Mouse (Mus musculus): ENCODE data around the gene Ndufab1. TPM values are rescaled to one million over a fixed set of nuclear protein-coding genes. Genes with fewer than 3 reads are reported as not detected.

The Ndufab1 gene
- polyA plus RNA-seq, 1 experiment from 2014 or later, result 815 TPM

DNA sequence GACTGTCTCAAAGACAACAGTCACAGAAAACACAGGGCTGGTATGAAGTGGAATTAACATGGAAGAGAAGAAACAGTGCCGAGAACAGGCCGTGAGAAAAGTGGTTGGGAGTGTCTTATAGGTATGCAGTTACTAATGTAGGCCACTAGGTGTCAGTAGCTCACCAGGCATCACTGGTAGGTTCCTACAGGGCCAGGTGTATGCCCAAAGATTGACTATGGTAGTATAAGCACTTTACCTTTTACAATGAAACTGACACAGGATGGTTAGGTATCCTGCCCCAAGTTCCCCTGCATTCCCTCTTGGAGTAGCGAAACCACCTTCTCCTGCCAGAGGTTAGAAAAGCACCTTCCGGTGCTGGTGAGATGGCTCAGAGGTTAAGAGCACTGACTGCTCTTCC is 2.5 kb downstream of the Ndufab1 start:
- no peaks in the 10 kb centered on the region for H3K9me3 ChIP-seq (replicated peaks)

DNA sequence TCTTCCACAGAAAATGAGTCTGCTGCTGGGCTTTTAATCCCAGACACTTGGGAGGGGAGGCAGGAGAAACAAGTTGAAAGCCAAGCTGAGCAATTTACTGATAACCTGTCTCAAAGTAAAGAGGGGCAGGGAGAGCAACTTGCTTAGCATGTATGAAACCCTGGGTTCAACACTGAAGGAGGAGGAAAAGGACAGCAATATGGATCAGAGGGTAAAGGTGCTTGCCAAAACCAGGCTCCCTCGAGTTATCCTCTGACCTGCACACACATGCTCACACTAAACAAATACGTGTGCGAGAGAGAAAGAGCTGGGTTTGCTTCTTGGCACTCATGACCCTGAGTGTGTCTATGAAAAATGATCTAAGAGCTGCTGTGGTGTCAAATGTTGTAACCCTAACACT is 3.7 kb downstream of the Ndufab1 start:
- H3K9me3 ChIP-seq (replicated peaks), result no peaks in the 10 kb centered on the region
- no peak overlapping the region for H3K27ac ChIP-seq (replicated peaks)
- H3K27me3 ChIP-seq (ENCODE audit: low read depth, poor library complexity, severe bottlenecking), result no peaks in the 10 kb centered on the region
- WGBS, result 92% methylated on average over 3 of the region's 3 CpGs
- H3K4me3 ChIP-seq, result no peak overlapping the region
- DNase-seq (ENCODE audit: low spot score), result no peak
- H3K36me3 ChIP-seq, result peaks cover 61% of the 10 kb centered on the region
- H3K4me1 ChIP-seq, result peaks cover 17% of the 10 kb centered on the region

More for the DNA sequence above, 2.5 kb downstream of the Ndufab1 start:
- H3K27me3 ChIP-seq (ENCODE audit: low read depth, poor library complexity, severe bottlenecking), result no peaks in the 10 kb centered on the region
- WGBS, result 80% methylated on average over 4 of the region's 4 CpGs
- no peak overlapping the region for H3K27ac ChIP-seq (replicated peaks)
- peak; percentile 20 for DNase-seq (ENCODE audit: low spot score)
- H3K36me3 ChIP-seq, result peaks cover 49% of the 10 kb centered on the region
- H3K4me3 ChIP-seq, result no peak overlapping the region
- peaks cover 17% of the 10 kb centered on the region for H3K4me1 ChIP-seq

DNA sequence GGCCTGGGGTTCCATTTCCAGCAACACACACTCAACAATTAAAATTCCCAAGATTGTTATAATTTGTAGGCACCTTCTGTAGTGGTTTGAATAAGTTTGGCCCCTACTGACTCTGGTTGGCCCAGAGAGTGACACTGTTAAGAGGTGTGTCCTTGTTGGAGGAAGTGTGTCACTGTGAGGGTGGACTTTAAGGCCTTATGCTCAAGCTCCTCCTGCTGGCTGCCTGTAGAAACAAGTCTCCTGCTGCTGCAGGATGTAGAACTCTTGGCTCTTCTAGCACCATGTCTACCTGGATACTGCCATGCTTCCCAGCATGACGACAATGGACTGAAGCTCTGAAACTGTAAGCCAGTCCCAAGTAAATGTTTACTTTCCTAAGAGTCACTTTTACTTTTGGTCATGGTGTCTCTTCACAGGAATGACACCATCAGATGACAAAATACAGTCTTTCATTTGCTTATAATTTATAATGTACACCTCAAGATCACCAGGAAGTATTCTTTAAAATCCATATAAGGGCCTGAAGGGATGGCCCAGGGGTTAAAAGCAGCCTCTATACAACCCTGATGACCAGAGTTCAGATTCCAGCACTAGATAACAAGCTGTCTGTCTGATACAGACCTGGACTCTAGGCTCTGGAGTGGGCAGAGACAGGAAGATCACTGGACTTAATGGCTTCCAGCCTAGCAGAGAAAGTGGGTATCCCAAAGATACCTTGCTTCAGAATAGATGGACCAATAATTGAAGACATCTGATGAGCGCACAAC is 6.9 kb downstream of the Ndufab1 start:
- Histone ChIP-seq H3K4me1 (no peaks in the 10 kb centered on the region), H3K4me3 (no peak overlapping the region), H3K36me3 (peaks cover 94% of the 10 kb centered on the region), H3K9me3 (replicated peaks) (no peaks in the 10 kb centered on the region), H3K27me3 (ENCODE audit: low read depth, poor library complexity, severe bottlenecking) (no peaks in the 10 kb centered on the region), H3K27ac (replicated peaks) (no peak overlapping the region)
- DNase-seq (ENCODE audit: low spot score), result no peak
- 94% methylated on average over 2 of the region's 2 CpGs for WGBS

DNA sequence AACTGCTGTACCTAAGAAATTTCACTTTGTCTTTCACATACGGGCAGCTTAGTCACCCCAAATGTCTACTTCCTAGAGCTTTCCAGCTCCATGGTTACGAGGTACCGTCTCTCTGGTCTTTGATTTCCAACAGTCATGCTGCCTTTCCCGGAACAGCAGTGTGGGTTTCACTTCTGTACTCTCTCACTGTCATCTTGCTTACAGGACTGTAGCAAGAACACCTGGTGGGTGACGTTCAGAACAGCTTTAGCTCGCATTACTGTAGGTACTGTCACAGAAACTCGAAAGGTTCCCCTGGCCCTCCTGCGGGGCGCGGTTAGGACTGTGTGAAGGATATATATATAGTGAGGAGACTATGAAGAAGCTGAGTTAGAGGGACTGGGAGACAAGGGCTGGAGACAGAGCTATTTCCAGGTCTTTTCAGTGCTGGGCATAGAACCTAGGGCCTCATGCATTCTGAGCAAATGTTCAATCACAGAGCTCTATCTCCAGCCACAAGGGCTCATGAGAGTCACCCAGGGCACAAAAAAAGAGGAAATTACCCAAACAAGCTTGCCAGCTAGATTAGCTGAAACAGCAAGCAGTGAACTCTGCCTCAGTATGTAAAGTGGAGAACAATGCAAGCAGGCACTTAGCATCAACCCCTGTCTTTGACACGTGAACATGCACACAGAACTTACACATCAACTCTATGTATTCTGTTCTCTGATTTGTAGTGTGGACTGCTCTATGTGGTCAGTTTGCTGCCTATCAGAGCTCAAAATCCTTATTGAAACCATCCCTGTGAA is 14.3 kb downstream of the Ndufab1 start:
- Histone ChIP-seq H3K4me1 (no peaks in the 10 kb centered on the region), H3K9me3 (replicated peaks) (no peaks in the 10 kb centered on the region), H3K27ac (replicated peaks) (no peak overlapping the region), H3K27me3 (ENCODE audit: low read depth, poor library complexity, severe bottlenecking) (no peaks in the 10 kb centered on the region), H3K4me3 (no peak overlapping the region), H3K36me3 (peaks cover 94% of the 10 kb centered on the region)
- WGBS, result 94% methylated on average over 11 of the region's 11 CpGs
- DNase-seq (ENCODE audit: low spot score), result no peak

DNA sequence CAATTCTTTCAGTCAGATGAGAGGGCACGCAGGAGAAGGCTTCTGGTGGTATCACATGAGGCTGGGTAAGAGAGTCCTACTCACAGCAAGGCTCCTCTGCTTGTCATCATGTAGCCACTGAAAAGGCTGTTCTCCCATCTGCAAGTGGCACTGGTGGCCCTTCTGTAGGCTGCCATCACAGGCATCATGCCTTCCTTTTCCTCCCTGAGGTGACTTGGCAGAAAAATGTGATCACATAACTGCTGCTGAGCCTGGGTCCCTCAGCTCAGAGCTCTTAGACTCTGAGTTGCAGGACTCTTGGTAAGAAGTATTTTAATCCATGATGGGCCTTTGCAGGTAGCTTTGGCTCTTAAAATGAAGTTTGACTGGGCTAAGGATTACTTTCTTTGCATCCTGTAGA is 20.6 kb downstream of the Ndufab1 start:
- Histone ChIP-seq H3K27ac (replicated peaks) (no peak overlapping the region), H3K4me3 (no peak overlapping the region), H3K36me3 (peaks cover 94% of the 10 kb centered on the region), H3K4me1 (no peaks in the 10 kb centered on the region), H3K9me3 (replicated peaks) (no peaks in the 10 kb centered on the region), H3K27me3 (ENCODE audit: low read depth, poor library complexity, severe bottlenecking) (no peaks in the 10 kb centered on the region)
- no peak for DNase-seq (ENCODE audit: low spot score)
- WGBS, result 90% methylated on average over 1 of the region's 1 CpGs

DNA sequence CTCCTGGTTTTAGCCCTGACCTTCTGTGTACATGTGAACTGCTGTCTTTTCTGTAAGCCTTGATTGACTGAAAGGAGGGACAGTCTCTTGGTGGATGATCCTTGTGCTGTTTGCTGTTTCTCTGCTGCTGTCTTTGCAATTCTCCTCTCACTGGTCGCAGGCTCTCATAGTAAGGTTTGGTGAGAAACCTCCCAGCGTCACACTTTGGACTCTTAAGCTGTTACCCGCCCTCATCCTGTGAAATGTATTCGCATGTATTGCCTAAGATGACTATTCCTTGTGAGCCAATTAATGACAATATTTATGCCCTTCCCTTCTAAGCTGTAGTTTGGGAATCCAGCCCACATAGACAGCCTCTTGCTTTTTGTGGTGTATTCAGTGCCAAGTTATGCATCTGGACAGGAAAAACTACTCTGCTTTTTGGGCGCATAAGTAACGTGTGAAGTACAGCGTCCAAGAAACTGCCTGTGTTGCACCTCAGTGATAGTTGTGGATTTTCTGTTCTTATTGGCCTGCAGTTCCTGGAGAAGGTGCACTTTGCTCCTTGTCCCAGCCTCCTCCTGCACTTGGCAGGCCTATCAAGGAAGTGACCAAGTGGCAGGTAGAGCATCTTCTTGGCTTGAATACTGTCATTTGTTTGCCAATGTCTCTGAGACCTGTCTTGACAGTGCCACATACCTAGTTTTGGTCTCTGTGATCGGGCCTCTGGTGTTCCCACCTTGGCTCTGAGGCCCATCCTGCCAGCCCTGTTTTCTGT is 21.7 kb downstream of the Ndufab1 start:
- no peak for DNase-seq (ENCODE audit: low spot score)
- Histone ChIP-seq H3K27ac (replicated peaks) (no peak overlapping the region), H3K4me3 (no peak overlapping the region), H3K27me3 (ENCODE audit: low read depth, poor library complexity, severe bottlenecking) (no peaks in the 10 kb centered on the region), H3K4me1 (no peaks in the 10 kb centered on the region), H3K9me3 (replicated peaks) (no peaks in the 10 kb centered on the region), H3K36me3 (peaks cover 94% of the 10 kb centered on the region)
- 92% methylated on average over 8 of the region's 8 CpGs for WGBS

DNA sequence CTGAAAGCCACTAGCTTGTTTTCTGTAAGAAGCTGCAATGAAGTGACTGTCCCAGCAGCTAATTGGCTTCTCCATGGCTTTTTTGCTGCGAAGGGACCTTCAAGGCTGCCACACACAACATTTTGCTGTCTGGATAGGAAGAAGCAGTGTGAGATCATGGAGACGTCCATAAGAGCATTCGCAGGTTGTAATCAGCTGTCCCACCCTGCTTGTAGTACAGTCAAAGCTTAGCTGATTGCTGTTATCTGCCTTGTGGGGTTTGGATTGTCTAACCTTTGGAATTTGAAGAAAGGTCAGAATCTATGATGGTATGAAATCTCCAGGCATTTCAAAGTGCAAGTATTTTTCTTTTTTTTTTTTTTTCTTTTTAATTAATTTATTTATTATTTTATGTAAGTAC is 27.3 kb downstream of the Ndufab1 start:
- no peak overlapping the region for H3K4me3 ChIP-seq
- peaks cover 2% of the 10 kb centered on the region; the same call in 1 of the 2 replicates for H3K4me1 ChIP-seq
- H3K36me3 ChIP-seq, result peaks cover 100% of the 10 kb centered on the region
- no peaks in the 10 kb centered on the region for H3K9me3 ChIP-seq (replicated peaks)
- WGBS, result 89% methylated on average over 3 of the region's 3 CpGs
- H3K27me3 ChIP-seq (ENCODE audit: low read depth, poor library complexity, severe bottlenecking), result no peaks in the 10 kb centered on the region
- no peak for DNase-seq (ENCODE audit: low spot score)
- no peak overlapping the region for H3K27ac ChIP-seq (replicated peaks)

DNA sequence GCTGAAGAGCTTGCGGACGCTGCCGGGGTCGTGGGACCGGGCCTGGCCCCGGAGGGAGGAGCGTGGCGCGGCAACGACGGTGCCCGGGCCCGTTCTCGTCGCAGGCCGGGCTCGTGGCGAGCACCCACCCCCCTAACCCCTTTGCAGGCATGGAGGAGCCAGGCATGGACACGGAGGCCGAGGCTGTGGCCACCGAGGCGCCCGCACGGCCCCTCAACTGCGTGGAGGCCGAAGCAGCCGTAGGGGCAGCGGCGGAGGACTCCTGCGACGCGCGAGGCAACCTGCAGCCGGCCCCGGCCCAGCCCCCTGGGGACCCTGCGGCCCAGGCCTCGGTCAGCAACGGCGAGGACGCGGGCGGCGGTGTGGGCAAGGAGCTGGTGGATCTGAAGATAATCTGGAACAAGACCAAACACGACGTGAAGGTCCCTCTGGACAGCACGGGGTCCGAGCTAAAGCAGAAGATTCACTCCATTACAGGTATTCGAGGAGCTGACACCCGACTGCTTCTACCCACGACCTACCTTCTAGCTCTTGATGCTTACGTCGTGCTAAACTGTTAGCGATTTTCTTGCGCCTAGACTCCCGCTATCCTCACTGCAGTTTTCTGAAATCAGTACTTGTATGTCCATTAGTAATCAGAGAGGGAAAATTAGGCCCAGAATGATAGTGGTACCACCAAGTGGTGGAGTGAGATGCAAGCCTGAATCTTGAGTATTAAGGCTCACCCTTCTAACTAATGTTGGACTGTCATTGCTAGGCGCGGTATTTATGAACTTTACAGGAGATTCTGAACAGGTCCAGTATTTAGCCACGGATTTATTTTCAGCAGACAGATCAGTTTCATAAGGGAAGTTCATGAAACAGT is 33.9 kb downstream of the Ndufab1 start:
- Histone ChIP-seq H3K27ac (replicated peaks) (peak overlapping the region; percentile 97), H3K4me3 (peak overlapping the region; percentile 99), H3K36me3 (peaks cover 47% of the 10 kb centered on the region), H3K9me3 (replicated peaks) (no peaks in the 10 kb centered on the region), H3K27me3 (ENCODE audit: low read depth, poor library complexity, severe bottlenecking) (no peaks in the 10 kb centered on the region), H3K4me1 (peaks cover 34% of the 10 kb centered on the region)
- WGBS, result 2% methylated on average over 50 of the region's 58 CpGs
- DNase-seq (ENCODE audit: low spot score), result no peak

DNA sequence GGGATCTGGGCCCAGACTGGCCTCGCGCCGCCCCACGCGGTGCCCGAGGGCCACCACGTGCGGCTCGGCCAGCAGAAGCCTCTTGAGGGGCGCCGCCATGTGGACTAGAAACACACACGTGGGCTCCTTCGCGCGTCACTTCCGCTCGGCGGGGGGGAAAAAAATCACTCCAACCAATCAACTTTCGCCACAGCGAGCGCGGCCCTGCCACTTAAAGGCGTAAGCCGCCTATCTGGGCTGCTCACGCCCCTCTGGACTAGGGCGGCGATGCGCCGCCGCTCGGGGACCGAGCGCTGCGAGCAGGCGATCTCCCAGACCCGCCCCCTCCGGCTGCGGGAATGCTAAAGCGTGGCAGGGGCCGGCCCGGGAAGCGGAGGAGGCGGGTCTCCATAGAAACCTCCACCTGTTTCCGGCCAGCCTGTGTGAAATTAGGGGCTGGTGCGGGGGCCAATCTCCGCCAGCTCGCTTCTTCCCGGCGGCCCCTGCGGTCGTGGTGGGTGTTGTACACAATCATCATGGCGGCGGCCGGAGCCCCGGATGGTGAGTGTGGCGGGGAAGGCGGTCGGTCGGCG is 34.7 kb downstream of the Ndufab1 start, which contains the start of the genes Ubfd1 and Ears2:
Gene Ubfd1, plus strand, starts transcription at position 231 of the 572 bp plus-strand sequence.
Gene Ears2, minus strand, starts transcription at position 319 of the 572 bp plus-strand sequence.
- Histone ChIP-seq H3K4me1 (peaks cover 34% of the 10 kb centered on the region), H3K36me3 (peaks cover 47% of the 10 kb centered on the region), H3K9me3 (replicated peaks) (no peaks in the 10 kb centered on the region), H3K27ac (replicated peaks) (peak within 1 kb of the TSS; percentile 97), H3K27me3 (ENCODE audit: low read depth, poor library complexity, severe bottlenecking) (no peaks in the 10 kb centered on the region), H3K4me3 (peak within 1 kb of the TSS; percentile 99)
- peak; percentile 96 for DNase-seq (ENCODE audit: low spot score)
- WGBS, result under 1% methylated on average over 60 of the region's 60 CpGs

DNA sequence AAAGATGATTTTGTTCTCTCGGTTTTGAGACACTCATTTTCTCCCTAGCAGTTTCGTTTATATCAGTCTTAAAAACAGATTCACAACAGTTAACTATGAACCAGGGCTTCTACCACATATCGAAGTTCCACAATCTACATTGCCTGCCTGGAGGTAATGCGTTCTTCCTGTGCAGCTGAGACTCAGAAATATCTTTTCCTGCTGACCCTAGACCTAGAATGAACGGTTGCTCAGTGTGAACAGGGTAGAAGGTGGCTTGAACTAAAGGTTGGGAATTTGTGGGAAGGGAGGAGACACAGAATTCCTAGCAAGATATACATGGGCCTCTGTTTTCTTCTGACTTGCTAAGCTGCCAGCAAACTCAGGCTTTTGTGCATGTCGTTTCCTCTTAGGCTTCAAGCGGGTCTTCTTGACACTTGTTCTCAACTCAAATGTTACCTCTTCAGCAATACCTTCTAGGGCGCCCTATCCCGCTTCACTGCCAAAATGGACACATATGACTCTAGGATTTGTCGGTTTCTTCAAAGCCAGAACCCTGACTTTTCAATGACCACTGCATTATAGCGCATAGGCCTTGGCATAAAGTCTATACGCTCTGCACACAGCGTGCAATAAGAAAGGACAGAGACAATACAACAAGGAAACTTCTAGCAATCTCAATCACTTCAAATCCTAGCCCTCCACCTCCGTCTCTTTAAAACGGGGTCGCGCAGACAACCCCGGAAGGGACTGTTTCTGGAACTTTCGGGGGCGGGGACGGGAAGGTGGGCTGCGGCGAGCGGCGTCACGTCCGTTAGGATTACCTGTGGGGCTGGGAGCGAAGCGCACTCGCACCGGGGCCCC is 35.4 kb downstream of the Ndufab1 start:
- H3K4me3 ChIP-seq, result peak overlapping the region; percentile 99
- peak overlapping the region; percentile 97 for H3K27ac ChIP-seq (replicated peaks)
- H3K27me3 ChIP-seq (ENCODE audit: low read depth, poor library complexity, severe bottlenecking), result no peaks in the 10 kb centered on the region
- 23% methylated on average over 31 of the region's 31 CpGs for WGBS
- no peak for DNase-seq (ENCODE audit: low spot score)
- H3K36me3 ChIP-seq, result peaks cover 47% of the 10 kb centered on the region
- peaks cover 34% of the 10 kb centered on the region for H3K4me1 ChIP-seq
- no peaks in the 10 kb centered on the region for H3K9me3 ChIP-seq (replicated peaks)

DNA sequence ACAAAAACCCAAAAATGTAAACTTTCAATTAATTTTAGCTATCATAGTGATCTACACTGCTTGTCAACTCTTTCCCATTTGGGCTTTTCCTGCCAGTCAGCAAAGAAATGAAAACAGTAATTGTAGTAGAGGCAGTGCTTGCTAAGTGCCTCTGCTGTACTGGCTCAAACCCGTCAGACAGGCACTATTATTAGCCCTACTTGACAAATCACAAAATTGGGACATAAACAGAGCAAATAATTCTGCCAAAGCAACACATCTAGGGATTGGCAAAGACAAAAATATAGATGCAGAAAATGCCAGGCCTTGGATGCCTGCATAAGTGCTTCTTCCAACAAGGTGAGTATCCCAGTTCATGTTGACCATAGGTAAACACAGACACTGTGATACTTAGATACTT is 36.0 kb downstream of the Ndufab1 start:
- H3K4me1 ChIP-seq, result peaks cover 34% of the 10 kb centered on the region
- DNase-seq (ENCODE audit: low spot score), result no peak
- no peak overlapping the region for H3K27ac ChIP-seq (replicated peaks)
- H3K36me3 ChIP-seq, result peaks cover 47% of the 10 kb centered on the region
- 85% methylated on average over 1 of the region's 1 CpGs for WGBS
- H3K4me3 ChIP-seq, result peak overlapping the region; percentile 99; the same call in 1 of the 2 replicates
- H3K27me3 ChIP-seq (ENCODE audit: low read depth, poor library complexity, severe bottlenecking), result no peaks in the 10 kb centered on the region
- H3K9me3 ChIP-seq (replicated peaks), result no peaks in the 10 kb centered on the region
